Mouse (Mus musculus): ENCODE results near the gene Pycr2. TPM values are rescaled to one million over a fixed set of nuclear protein-coding genes. Genes with fewer than 3 reads are reported as not detected.

The Pycr2 gene
- polyA plus RNA-seq, 1 experiment = 8.6 TPM

- TF ChIP-seq POLR2A (IDR thresholded peaks at IDR 0.05; ENCODE audit: control insufficient read depth, low read depth, low read length) = no peak
- TF ChIP-seq CTCF (IDR thresholded peaks at IDR 0.05; ENCODE audit: control insufficient read depth, insufficient read depth, insufficient replicate concordance, low read depth, low read length) = no peak
- Histone ChIP-seq H3K27me3 (ENCODE audit: control insufficient read depth, insufficient read depth, low read length) (no peaks in the 10 kb centered on the region), H3K4me3 (ENCODE audit: control insufficient read depth, low read depth, low read length) (no peak overlapping the region), H3K4me1 (ENCODE audit: control insufficient read depth, insufficient read depth, low read length) (peaks cover 7% of the 10 kb centered on the region), H3K36me3 (ENCODE audit: control insufficient read depth, insufficient read depth, low read length) (no peaks in the 10 kb centered on the region), H3K27ac (ENCODE audit: control insufficient read depth, insufficient read depth, low read depth, low read length) (no peak overlapping the region)
These were observed 42.4 kb downstream of the Pycr2 start for GRCm38 (mm10) chr1:180946448-180946847.

GRCm38 (mm10) chr1:180952085-180952746 lies 48.1 kb downstream of the Pycr2 start:
- Histone ChIP-seq H3K4me1 (ENCODE audit: control insufficient read depth, insufficient read depth, low read length) (no peaks in the 10 kb centered on the region), H3K4me3 (ENCODE audit: control insufficient read depth, low read depth, low read length) (no peak overlapping the region)

DNA sequence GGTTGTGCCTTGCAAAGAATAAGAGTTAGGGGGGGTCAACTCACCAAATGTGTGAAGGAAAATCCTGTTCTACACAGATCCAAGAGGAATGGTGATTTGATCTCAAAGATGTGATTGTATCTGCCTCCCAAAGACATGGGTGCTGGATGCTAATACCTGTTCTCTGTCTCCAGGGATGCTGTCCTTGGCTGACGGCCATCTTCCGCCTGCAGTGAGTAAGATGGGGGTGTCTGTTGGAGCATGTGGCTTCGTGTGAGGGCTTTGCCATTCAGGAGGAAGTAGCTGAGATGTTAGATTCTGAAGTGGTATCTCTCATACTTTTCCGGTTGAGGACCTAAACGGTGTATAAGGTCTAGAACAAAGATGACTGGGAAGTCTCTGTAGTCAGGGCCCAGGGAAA lies 48.7 kb downstream of the Pycr2 start:
- Histone ChIP-seq H3K27me3 (ENCODE audit: control insufficient read depth, insufficient read depth, low read length) (no peaks in the 10 kb centered on the region), H3K4me1 (ENCODE audit: control insufficient read depth, insufficient read depth, low read length) (no peaks in the 10 kb centered on the region), H3K36me3 (ENCODE audit: control insufficient read depth, insufficient read depth, low read length) (no peaks in the 10 kb centered on the region), H3K27ac (ENCODE audit: control insufficient read depth, insufficient read depth, low read depth, low read length) (no peak overlapping the region), H3K4me3 (ENCODE audit: control insufficient read depth, low read depth, low read length) (no peak overlapping the region)
- no peak for TF ChIP-seq POLR2A (IDR thresholded peaks at IDR 0.05; ENCODE audit: control insufficient read depth, low read depth, low read length)
- no peak for TF ChIP-seq CTCF (IDR thresholded peaks at IDR 0.05; ENCODE audit: control insufficient read depth, insufficient read depth, insufficient replicate concordance, low read depth, low read length)

More at GRCm38 (mm10) chr1:180952085-180952746, 48.1 kb downstream of the Pycr2 start:
- no peaks in the 10 kb centered on the region for H3K27me3 ChIP-seq (ENCODE audit: control insufficient read depth, insufficient read depth, low read length)
- TF ChIP-seq POLR2A (IDR thresholded peaks at IDR 0.05; ENCODE audit: control insufficient read depth, low read depth, low read length) (no peak), CTCF (IDR thresholded peaks at IDR 0.05; ENCODE audit: control insufficient read depth, insufficient read depth, insufficient replicate concordance, low read depth, low read length) (no peak)
- H3K36me3 ChIP-seq (ENCODE audit: control insufficient read depth, insufficient read depth, low read length) = no peaks in the 10 kb centered on the region
- no peak overlapping the region for H3K27ac ChIP-seq (ENCODE audit: control insufficient read depth, insufficient read depth, low read depth, low read length)

GRCm38 (mm10) chr1:180956401-180956800 lies 52.3 kb downstream of the Pycr2 start:
- no peak overlapping the region for H3K27ac ChIP-seq (ENCODE audit: control insufficient read depth, insufficient read depth, low read depth, low read length)
- no peak for TF ChIP-seq CTCF (IDR thresholded peaks at IDR 0.05; ENCODE audit: control insufficient read depth, insufficient read depth, insufficient replicate concordance, low read depth, low read length)
- no peak for TF ChIP-seq POLR2A (IDR thresholded peaks at IDR 0.05; ENCODE audit: control insufficient read depth, low read depth, low read length)
- no peaks in the 10 kb centered on the region for H3K27me3 ChIP-seq (ENCODE audit: control insufficient read depth, insufficient read depth, low read length)
- H3K4me1 ChIP-seq (ENCODE audit: control insufficient read depth, insufficient read depth, low read length) = no peaks in the 10 kb centered on the region
- H3K36me3 ChIP-seq (ENCODE audit: control insufficient read depth, insufficient read depth, low read length) = no peaks in the 10 kb centered on the region
- H3K4me3 ChIP-seq (ENCODE audit: control insufficient read depth, low read depth, low read length) = no peak overlapping the region

DNA sequence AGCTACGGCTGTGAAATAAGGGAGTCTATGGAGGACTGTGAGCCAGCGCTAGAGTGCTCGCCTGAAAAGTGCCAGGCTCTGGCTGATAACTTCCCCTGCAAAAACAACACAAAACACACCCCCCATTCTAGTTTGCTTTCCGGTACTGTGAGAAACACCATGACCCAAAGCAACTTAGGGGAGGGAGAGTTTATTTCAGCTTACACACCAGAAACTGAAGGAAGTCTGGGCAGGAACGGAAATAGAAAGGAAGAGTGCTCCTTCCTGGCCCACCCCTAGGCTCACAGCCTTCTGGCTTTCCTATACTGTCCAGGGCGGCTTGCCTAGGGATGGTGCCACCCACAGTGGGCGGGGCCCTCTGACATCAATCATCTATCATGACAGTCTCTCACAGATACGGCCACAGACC lies 52.9 kb downstream of the Pycr2 start:
- TF ChIP-seq CTCF (IDR thresholded peaks at IDR 0.05; ENCODE audit: control insufficient read depth, insufficient read depth, insufficient replicate concordance, low read depth, low read length) (no peak), POLR2A (IDR thresholded peaks at IDR 0.05; ENCODE audit: control insufficient read depth, low read depth, low read length) (no peak)
- Histone ChIP-seq H3K36me3 (ENCODE audit: control insufficient read depth, insufficient read depth, low read length) (no peaks in the 10 kb centered on the region), H3K4me3 (ENCODE audit: control insufficient read depth, low read depth, low read length) (no peak overlapping the region), H3K27me3 (ENCODE audit: control insufficient read depth, insufficient read depth, low read length) (no peaks in the 10 kb centered on the region), H3K27ac (ENCODE audit: control insufficient read depth, insufficient read depth, low read depth, low read length) (no peak overlapping the region), H3K4me1 (ENCODE audit: control insufficient read depth, insufficient read depth, low read length) (no peaks in the 10 kb centered on the region)

Other genes starting within 250 kb of the Pycr2 start
- gene Mixl1, start 207.3 kb upstream of the Pycr2 start, polyA plus RNA-seq (2012; rRNA removed) = not detected in 2 replicates
- gene Acbd3, start 178.2 kb upstream of the Pycr2 start, polyA plus RNA-seq (2012; rRNA removed) = 14.9 and 17.6 TPM in 2 replicates
- gene H3f3a, start 90.3 kb upstream of the Pycr2 start, polyA plus RNA-seq (2012; rRNA removed) = 538 and 540 TPM in 2 replicates
- 9.1 and 11.1 TPM in 2 replicates for gene Sde2, start 53.2 kb upstream of the Pycr2 start, polyA plus RNA-seq (2012; rRNA removed)
- gene Lefty2, start 11.2 kb upstream of the Pycr2 start, polyA plus RNA-seq (2012; rRNA removed) = 0.17 and 0.18 TPM in 2 replicates
- gene Lefty1, start 30.7 kb downstream of the Pycr2 start, polyA plus RNA-seq (2012; rRNA removed) = 1.5 and 2.0 TPM in 2 replicates
- 3.6 and 3.7 TPM in 2 replicates for gene Tmem63a, start 38.1 kb downstream of the Pycr2 start, polyA plus RNA-seq (2012; rRNA removed)
- gene Ephx1, start 116.6 kb downstream of the Pycr2 start, polyA plus RNA-seq (2012; rRNA removed) = 60.1 and 63.9 TPM in 2 replicates
- not detected in 2 replicates for gene 9130409I23Rik, start 146.9 kb downstream of the Pycr2 start, polyA plus RNA-seq (2012; rRNA removed)
- 5.2 and 6.2 TPM in 2 replicates for gene Nvl, start 239.9 kb downstream of the Pycr2 start, polyA plus RNA-seq (2012; rRNA removed)
- 5.5 and 6.0 TPM in 2 replicates for gene Cnih4, start 240.4 kb downstream of the Pycr2 start, polyA plus RNA-seq (2012; rRNA removed)

Measured in testis, adult 2 months (tissue).